Mouse (Mus musculus): ENCODE measurements around the gene Aldh3a1. TPM values are rescaled to one million over a fixed set of nuclear protein-coding genes. Genes with fewer than 3 reads are reported as not detected.
"Not testable (repeated sequence)": the region's sequence is repeated elsewhere in the genome, so short reads cannot be mapped to it uniquely, and the experiment has no call there.

Gene Aldh3a1
- total and polyA plus RNA-seq, 3 experiments, result 1.0 to 3.3 (median 1.6) TPM

DNA sequence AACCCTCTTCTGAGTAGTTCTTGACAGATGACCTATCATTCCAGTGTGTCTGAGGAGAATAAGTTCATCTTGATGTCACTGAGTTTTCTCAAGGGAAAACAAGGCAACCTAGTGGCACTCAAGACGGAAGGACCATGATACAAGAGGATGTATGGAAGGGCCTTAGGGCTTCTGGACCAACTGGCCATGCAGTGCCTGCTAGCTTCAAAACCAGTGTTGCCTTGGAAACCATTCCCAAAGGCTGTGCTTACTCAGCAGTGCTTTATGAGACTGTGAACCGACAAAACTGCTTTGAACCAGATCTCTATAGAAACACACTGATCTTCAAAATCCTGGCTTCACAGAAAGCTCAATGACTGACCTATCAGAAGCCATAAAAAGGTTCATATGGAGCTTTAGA, 16.6 kb upstream of the Aldh3a1 start:
- Histone ChIP-seq H3K27me3 (ENCODE audit: control insufficient read depth, insufficient read depth, low read length) (no peaks in the 10 kb centered on the region), H3K9ac (ENCODE audit: low read depth, low read length) (no peak overlapping the region), H3K27ac (no peak overlapping the region), H3K79me2 (replicated peaks; ENCODE audit: control insufficient read depth, insufficient read depth, low read length) (no peaks in the 10 kb centered on the region), H3K4me1 (ENCODE audit: control insufficient read depth, insufficient read depth, low read length) (no peaks in the 10 kb centered on the region; the same call in 1 of the 2 replicates), H3K36me3 (ENCODE audit: control insufficient read depth, insufficient read depth, low read length) (no peaks in the 10 kb centered on the region), H3K4me3 (no peak overlapping the region)
- WGBS, result 67% methylated on average over 2 of the region's 2 CpGs
- no peak for TF ChIP-seq EP300 (IDR thresholded peaks at IDR 0.05; ENCODE audit: insufficient read depth, low read depth, low read length)
- no peak for TF ChIP-seq CTCF (IDR thresholded peaks at IDR 0.05)
- no peak for TF ChIP-seq POLR2A (IDR thresholded peaks at IDR 0.05; ENCODE audit: insufficient read depth, low read depth, low read length)
- no peak for DNase-seq
- intact Hi-C loops (cut with DNase I), result loop anchor here (5.0 to 10.0 kb wide), 3 partner anchors 147 to 524 kb away; no protein-coding TSS in a partner anchor

- not testable (repeated sequence) for H3K9ac ChIP-seq (ENCODE audit: low read depth, low read length); H3K36me3 ChIP-seq (ENCODE audit: control insufficient read depth, insufficient read depth, low read length); H3K4me3 ChIP-seq; H3K27ac ChIP-seq; H3K79me2 ChIP-seq (replicated peaks; ENCODE audit: control insufficient read depth, insufficient read depth, low read length); H3K27me3 ChIP-seq (ENCODE audit: control insufficient read depth, insufficient read depth, low read length); DNase-seq; H3K4me1 ChIP-seq (ENCODE audit: control insufficient read depth, insufficient read depth, low read length)
- 89% methylated on average over 7 of the region's 10 CpGs for WGBS
- intact Hi-C loops (cut with DNase I), result loop anchor here (2.0 to 10.0 kb wide), 4 partner anchors 145 to 523 kb away; partner anchors contain the start of gene B9d1
Observed at GRCm38 (mm10) chr11:61192123-61192522, 15.2 kb upstream of the Aldh3a1 start.

GRCm38 (mm10) chr11:61192779-61193178, 14.6 kb upstream of the Aldh3a1 start:
- H3K27ac ChIP-seq, result no peak overlapping the region
- no peaks in the 10 kb centered on the region for H3K79me2 ChIP-seq (replicated peaks; ENCODE audit: control insufficient read depth, insufficient read depth, low read length)
- no peak overlapping the region for H3K9ac ChIP-seq (ENCODE audit: low read depth, low read length)
- WGBS, result 100% methylated on average over 2 of the region's 2 CpGs
- no peak for DNase-seq
- no peak overlapping the region for H3K4me3 ChIP-seq
- intact Hi-C loops (cut with DNase I), result loop anchor here (1.0 to 10.0 kb wide), 6 partner anchors 145 to 522 kb away; partner anchors contain the start of gene B9d1
- H3K27me3 ChIP-seq (ENCODE audit: control insufficient read depth, insufficient read depth, low read length), result no peaks in the 10 kb centered on the region
- H3K36me3 ChIP-seq (ENCODE audit: control insufficient read depth, insufficient read depth, low read length), result no peaks in the 10 kb centered on the region
- no peak for TF ChIP-seq EP300 (IDR thresholded peaks at IDR 0.05; ENCODE audit: insufficient read depth, low read depth, low read length)
- TF ChIP-seq CTCF (IDR thresholded peaks at IDR 0.05), result no peak
- TF ChIP-seq POLR2A (IDR thresholded peaks at IDR 0.05; ENCODE audit: insufficient read depth, low read depth, low read length), result no peak
- H3K4me1 ChIP-seq (ENCODE audit: control insufficient read depth, insufficient read depth, low read length), result no peaks in the 10 kb centered on the region; the same call in 1 of the 2 replicates

- TF ChIP-seq CTCF (IDR thresholded peaks at IDR 0.05), result peak; percentile 100
- TF ChIP-seq POLR2A (IDR thresholded peaks at IDR 0.05; ENCODE audit: insufficient read depth, low read depth, low read length), result no peak
- TF ChIP-seq EP300 (IDR thresholded peaks at IDR 0.05; ENCODE audit: insufficient read depth, low read depth, low read length), result peak; percentile 96
- no peaks in the 10 kb centered on the region; the same call in 1 of the 2 replicates for H3K4me1 ChIP-seq (ENCODE audit: control insufficient read depth, insufficient read depth, low read length)
- H3K27me3 ChIP-seq (ENCODE audit: control insufficient read depth, insufficient read depth, low read length), result no peaks in the 10 kb centered on the region
- WGBS, result 1% methylated on average over 9 of the region's 9 CpGs
- peak; percentile 79 to 86 for DNase-seq
- no peak overlapping the region for H3K9ac ChIP-seq (ENCODE audit: low read depth, low read length)
- H3K79me2 ChIP-seq (replicated peaks; ENCODE audit: control insufficient read depth, insufficient read depth, low read length), result no peaks in the 10 kb centered on the region
- H3K27ac ChIP-seq, result no peak overlapping the region
- H3K4me3 ChIP-seq, result no peak overlapping the region
- H3K36me3 ChIP-seq (ENCODE audit: control insufficient read depth, insufficient read depth, low read length), result no peaks in the 10 kb centered on the region
- intact Hi-C loops (cut with DNase I), result loop anchor here (1.0 to 10.0 kb wide), 6 partner anchors 144 to 521 kb away; partner anchors contain the start of gene B9d1
Observed at GRCm38 (mm10) chr11:61193392-61193791, 13.9 kb upstream of the Aldh3a1 start.

DNA sequence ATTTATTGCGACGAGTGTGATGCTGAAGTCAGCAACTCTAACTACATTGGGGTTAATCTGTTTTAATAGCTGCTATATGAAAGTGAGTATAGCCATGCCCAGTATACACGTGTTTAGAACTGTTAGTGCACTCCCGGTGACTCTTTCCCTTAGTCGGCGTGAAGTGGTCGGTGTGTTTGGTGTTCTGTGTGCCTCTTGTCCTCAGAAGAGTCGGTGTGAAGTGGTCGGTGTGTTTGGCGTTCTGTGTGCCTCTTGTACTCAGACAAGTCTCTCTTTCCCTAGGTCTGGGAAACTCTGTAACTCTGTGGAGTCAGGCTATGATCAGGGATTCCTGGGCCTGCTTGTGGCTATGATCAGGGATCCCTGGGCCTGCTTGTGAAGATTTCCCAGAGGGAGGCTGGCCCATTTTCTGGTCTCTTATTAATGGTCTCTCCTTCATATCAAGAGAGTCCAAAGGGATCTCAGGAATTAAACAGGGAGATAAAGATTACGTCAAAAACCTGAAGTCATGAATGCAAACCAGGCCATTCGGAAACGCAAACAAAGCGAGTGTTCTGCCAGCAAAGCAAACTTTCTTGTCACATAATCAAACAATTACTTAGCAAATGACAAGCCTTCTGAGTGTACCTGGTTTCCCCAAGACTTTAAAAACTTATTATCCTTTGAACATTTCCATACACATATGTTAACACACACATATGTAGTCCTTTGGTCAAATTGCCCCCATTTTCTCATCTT, 10.6 kb upstream of the Aldh3a1 start:
- no peak for DNase-seq
- H3K79me2 ChIP-seq (replicated peaks; ENCODE audit: control insufficient read depth, insufficient read depth, low read length), result no peaks in the 10 kb centered on the region
- 82% methylated on average over 14 of the region's 14 CpGs for WGBS
- no peaks in the 10 kb centered on the region for H3K36me3 ChIP-seq (ENCODE audit: control insufficient read depth, insufficient read depth, low read length)
- no peak overlapping the region for H3K4me3 ChIP-seq
- TF ChIP-seq EP300 (IDR thresholded peaks at IDR 0.05; ENCODE audit: insufficient read depth, low read depth, low read length), result no peak
- no peak for TF ChIP-seq CTCF (IDR thresholded peaks at IDR 0.05)
- TF ChIP-seq POLR2A (IDR thresholded peaks at IDR 0.05; ENCODE audit: insufficient read depth, low read depth, low read length), result no peak
- no peak overlapping the region for H3K9ac ChIP-seq (ENCODE audit: low read depth, low read length)
- no peaks in the 10 kb centered on the region for H3K27me3 ChIP-seq (ENCODE audit: control insufficient read depth, insufficient read depth, low read length)
- intact Hi-C loops (cut with DNase I), result loop anchor here (10.0 kb wide), 2 partner anchors 428 to 518 kb away; no protein-coding TSS in a partner anchor
- no peaks in the 10 kb centered on the region; the same call in 1 of the 2 replicates for H3K4me1 ChIP-seq (ENCODE audit: control insufficient read depth, insufficient read depth, low read length)
- H3K27ac ChIP-seq, result no peak overlapping the region

DNA sequence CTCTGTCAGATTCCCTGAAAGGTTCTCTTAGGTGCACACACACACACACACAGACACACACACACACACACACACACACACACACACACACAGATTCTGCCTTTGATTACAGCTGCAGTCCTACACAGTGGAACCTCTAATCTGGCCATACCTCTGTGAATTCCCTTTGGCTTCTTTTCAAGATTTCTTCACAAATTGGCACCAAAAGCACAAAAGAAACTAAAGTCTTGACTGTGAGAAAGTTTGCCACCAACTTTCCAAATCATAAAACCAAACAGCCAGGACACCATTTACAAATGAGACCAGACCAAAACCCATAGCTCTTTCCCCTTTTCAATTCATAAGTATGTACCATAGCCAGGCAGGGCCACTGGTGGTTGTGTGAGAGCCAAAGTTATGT, 9.4 kb upstream of the Aldh3a1 start:
- intact Hi-C loops (cut with DNase I), result loop anchor here (10.0 kb wide), 2 partner anchors 427 to 517 kb away; no protein-coding TSS in a partner anchor

More for the DNA sequence above, 9.4 kb upstream of the Aldh3a1 start:
- Histone ChIP-seq H3K27ac (no peak overlapping the region), H3K9ac (ENCODE audit: low read depth, low read length) (no peak overlapping the region), H3K4me1 (ENCODE audit: control insufficient read depth, insufficient read depth, low read length) (no peaks in the 10 kb centered on the region; the same call in 1 of the 2 replicates), H3K36me3 (ENCODE audit: control insufficient read depth, insufficient read depth, low read length) (no peaks in the 10 kb centered on the region), H3K79me2 (replicated peaks; ENCODE audit: control insufficient read depth, insufficient read depth, low read length) (no peaks in the 10 kb centered on the region), H3K4me3 (no peak overlapping the region), H3K27me3 (ENCODE audit: control insufficient read depth, insufficient read depth, low read length) (no peaks in the 10 kb centered on the region)
- no peak for DNase-seq
- TF ChIP-seq CTCF (IDR thresholded peaks at IDR 0.05) (no peak), POLR2A (IDR thresholded peaks at IDR 0.05; ENCODE audit: insufficient read depth, low read depth, low read length) (no peak), EP300 (IDR thresholded peaks at IDR 0.05; ENCODE audit: insufficient read depth, low read depth, low read length) (no peak)

Measured in heart, adult 2 months (tissue).